ENCODE assay signal across 14 mouse cellular contexts in genomic region chr2:32129383-32130074, GRCm38 (mm10). TPM values are rescaled to one million over a fixed set of nuclear protein-coding genes. Genes with fewer than 3 reads are reported as not detected.
DNase-seq lines count a peak whose midpoint lies in the region; ATAC-seq and TF ChIP-seq lines count a peak whose summit lies in the region.
"Had no signal": no experiment of that assay in that cellular context is flagged by ENCODE, and none has a peak within 500 bp of the region (broad histone marks: within the 10 kb centered on the region; RNA-seq: fewer than 3 reads in every experiment).

No protein-coding gene starts in this region.

- no peak overlapping the region for H3K27ac ChIP-seq in midbrain, embryonic 16.5 days (ENCODE audit: low read length)

- ATAC-seq in G1E (ENCODE audit: extremely low read depth, insufficient number of reproducible peaks, low FRiP score, poor library complexity, severe bottlenecking): no peak
- ATAC-seq in midbrain, embryonic 16.5 days: no peak
- no peak for ATAC-seq in CD4-positive, CD25-positive, alpha-beta regulatory T cell, adult 4 months
- ATAC-seq: intestine, postnatal 0 days had no signal

- intact Hi-C loops in gastrocnemius, postnatal 36 days (cut with DNase I): loop anchor here (5.0 to 10.0 kb wide), 4 partner anchors 42 to 225 kb away; partner anchors contain the start of genes Ciz1 and Dnm1
- intact Hi-C loops in heart, postnatal 10 days (cut with DNase I): loop anchor here (2.0 to 10.0 kb wide), 5 partner anchors 47 to 445 kb away; partner anchors contain the start of genes Abl1, Golga2 and Swi5

- no peaks in the 10 kb centered on the region for H3K36me3 ChIP-seq in G1E (replicated peaks)
- H3K36me3 ChIP-seq in midbrain, embryonic 16.5 days (ENCODE audit: control insufficient read depth, insufficient read depth, low read length): no peaks in the 10 kb centered on the region

- 63% methylated on average over 11 of the region's 11 CpGs for WGBS in midbrain, embryonic 16.5 days

- no peak for TF ChIP-seq CTCF in G1E (IDR thresholded peaks at IDR 0.05; ENCODE audit: low read depth, low read length)

- peaks cover 88% of the 10 kb centered on the region for H3K4me1 ChIP-seq in G1E (ENCODE audit: insufficient read depth, low read depth, low read length)
- no peaks in the 10 kb centered on the region for H3K4me1 ChIP-seq in midbrain, embryonic 16.5 days (ENCODE audit: control insufficient read depth, insufficient read depth, low read length)

- H3K9ac ChIP-seq in midbrain, embryonic 16.5 days (ENCODE audit: low read depth, low read length): no peak overlapping the region

- no peaks in the 10 kb centered on the region for H3K27me3 ChIP-seq in G1E (ENCODE audit: insufficient read depth, low read length)
- no peaks in the 10 kb centered on the region for H3K27me3 ChIP-seq in midbrain, embryonic 16.5 days (ENCODE audit: control insufficient read depth, insufficient read depth, low read depth, low read length)

- H3K4me2 ChIP-seq in midbrain, embryonic 16.5 days (ENCODE audit: low read length): no peak overlapping the region

- peak overlapping the region; percentile 33; the same call in 1 of the 2 replicates for H3K4me3 ChIP-seq in G1E (ENCODE audit: low read depth, low read length)
- H3K4me3 ChIP-seq in midbrain, embryonic 16.5 days (ENCODE audit: low read depth, low read length): no peak overlapping the region

- H3K9me3 ChIP-seq in G1E (replicated peaks): peaks cover 4% of the 10 kb centered on the region; the same call in 1 of the 2 replicates
- H3K9me3 ChIP-seq in midbrain, embryonic 16.5 days (replicated peaks; ENCODE audit: control insufficient read depth, low read length, poor library complexity, severe bottlenecking): no peaks in the 10 kb centered on the region

- DNase-seq in 3T3-L1 (ENCODE audit: low read depth, low spot score) (peak; percentile 78), G1E (ENCODE audit: low spot score) (no peak)
- DNase-seq in gastrocnemius, postnatal 36 days: peak; percentile 64 to 68
- peak; percentile 88 to 91 for DNase-seq in heart, postnatal 10 days
- no peak for DNase-seq in right cerebral cortex, adult 18-20 months
- no peak for DNase-seq in retina, postnatal 1 day
- DNase-seq: adrenal gland, adult 2 months; layer of hippocampus, adult 9-11 months; midbrain, embryonic 14.5 days; thymus, postnatal 4 days had no signal

RNA-seq across cellular contexts. Expression of gene Prrc2b, which starts 21.4 kb away (rescaled TPM):
- total RNA-seq in G1E (2014; fragmentation: Nextera tagmentation) (147 and 160 TPM in 2 replicates), G1E (2017) (16.0 and 17.1 TPM in 2 replicates)
- 90.5 and 103 TPM in 2 replicates for polyA plus RNA-seq in G1E (2012)
- 10 to 100 TPM; 69.4 to 70.1 TPM for total RNA-seq in gastrocnemius, postnatal 36 days (2021)
- total RNA-seq in heart, postnatal 10 days (2021): 100 to 1,000 TPM; 118 to 134 TPM
- polyA plus RNA-seq in midbrain, embryonic 16.5 days (2015; fragmentation: Nextera tagmentation; extraction: Ambion mirVana): 69.8 and 77.9 TPM in 2 replicates
- 10 to 100 TPM; 31.7 to 32.9 TPM for polyA plus RNA-seq in CD4-positive, CD25-positive, alpha-beta regulatory T cell, adult 4 months (2017; shearing (Covaris generic))

RNA-seq across cellular contexts. Expression of gene Plpp7, which starts 34.2 kb away (rescaled TPM):
- total RNA-seq in G1E (2014; fragmentation: Nextera tagmentation) (not detected in 2 replicates), G1E (2017) (0.41 and 0.44 TPM in 2 replicates)
- polyA plus RNA-seq in G1E (2012): 0.42 and 0.44 TPM in 2 replicates
- 100 to 1,000 TPM in 1 of 2 experiments, 10 to 100 TPM in 1; 96.9 to 117 TPM for total RNA-seq in gastrocnemius, postnatal 36 days (2021)
- 10 to 100 TPM; 29.3 to 31.6 TPM for total RNA-seq in heart, postnatal 10 days (2021)
- polyA plus RNA-seq in midbrain, embryonic 16.5 days (2015; fragmentation: Nextera tagmentation; extraction: Ambion mirVana): 25.0 and 28.4 TPM in 2 replicates
- not detected for polyA plus RNA-seq in CD4-positive, CD25-positive, alpha-beta regulatory T cell, adult 4 months (2017; shearing (Covaris generic))
- total RNA-seq: neutrophil, adult 5-6 weeks had no signal

RNA-seq across cellular contexts. Expression of gene Fam78a, which starts 44.9 kb away (rescaled TPM):
- total RNA-seq in G1E (2014; fragmentation: Nextera tagmentation) (21.7 and 24.7 TPM in 2 replicates), G1E (2017) (25.3 and 27.4 TPM in 2 replicates)
- polyA plus RNA-seq in G1E (2012): 49.2 and 54.5 TPM in 2 replicates
- 10 to 100 TPM; 13.2 to 16.5 TPM for total RNA-seq in gastrocnemius, postnatal 36 days (2021)
- 10 to 100 TPM; 24.3 to 38.1 TPM for total RNA-seq in heart, postnatal 10 days (2021)
- polyA plus RNA-seq in midbrain, embryonic 16.5 days (2015; fragmentation: Nextera tagmentation; extraction: Ambion mirVana): 0.41 and 0.45 TPM in 2 replicates
- 10 to 100 TPM; 22.6 to 24.4 TPM for polyA plus RNA-seq in CD4-positive, CD25-positive, alpha-beta regulatory T cell, adult 4 months (2017; shearing (Covaris generic))

Comparison
In these comparisons a context has a peak if more than half of its experiments do, and no peak if none do; other contexts are left out.
1. DNase-seq: peak in 3T3-L1 (single experiment), gastrocnemius, postnatal 36 days (2 of 2) and heart, postnatal 10 days (2 of 2); none in G1E (single experiment), right cerebral cortex, adult 18-20 months (single experiment) and retina, postnatal 1 day (single experiment).
2. RNA of gene Plpp7, which starts 34.2 kb away (total RNA-seq): 96.9 to 117 TPM in gastrocnemius, postnatal 36 days and 29.3 to 31.6 TPM in heart, postnatal 10 days; 0.41 to 0.44 TPM in G1E; every median in the first group is over 10 times any median in the second.